Mouse (Mus musculus) heart, embryonic 11.5 days (tissue): Measurements from ENCODE around the gene Ip6k1. TPM values are rescaled to one million over a fixed set of nuclear protein-coding genes. Genes with fewer than 3 reads are reported as not detected.

Source experiments
- ATAC-seq: fragments of 200-750 bp; cut with Nextera tagmentation; replicated peaks from 2 replicates; pipeline ENCODE4 v1.8.0; 2017; ENCODE audit warnings: moderate library complexity; ENCODE audit not compliant: insufficient number of reproducible peaks, low FRiP score, low TSS enrichment
- H3K27ac ChIP-seq: fragments of 300-500 bp; sonication (generic); 2 replicates; pipeline ENCODE4 v1.5.1; 2014; ENCODE audit warnings: mild to moderate bottlenecking, low read depth, low read length
- H3K27me3 ChIP-seq: fragments of 300-500 bp; sonication (generic); 2 replicates; pipeline ENCODE4 v1.6.1; 2014; ENCODE audit warnings: mild to moderate bottlenecking, low read length, mixed read lengths; ENCODE audit not compliant: control insufficient read depth, insufficient read depth
- H3K36me3 ChIP-seq: fragments of 300-500 bp; sonication (generic); 2 replicates; pipeline ENCODE4 v1.6.1; 2014; ENCODE audit warnings: mild to moderate bottlenecking, low read length, moderate library complexity, mixed read lengths; ENCODE audit not compliant: control insufficient read depth, insufficient read depth
- H3K4me1 ChIP-seq: fragments of 300-500 bp; sonication (generic); 2 replicates; pipeline ENCODE4 v1.6.1; 2014; ENCODE audit warnings: low read length; ENCODE audit not compliant: control insufficient read depth, insufficient read depth
- H3K4me2 ChIP-seq: fragments of 300-500 bp; sonication (generic); 2 replicates; pipeline ENCODE4 v1.6.1; 2014; ENCODE audit warnings: mild to moderate bottlenecking, moderate library complexity
- H3K4me3 ChIP-seq: fragments of 300-500 bp; sonication (generic); 2 replicates; pipeline ENCODE4 v1.5.1; 2014; ENCODE audit warnings: low read depth, low read length
- H3K9ac ChIP-seq: fragments of 300-500 bp; sonication (generic); 2 replicates; pipeline ENCODE4 v1.6.1; 2014; ENCODE audit warnings: mild to moderate bottlenecking, low read depth, low read length, moderate library complexity
- H3K9me3 ChIP-seq: fragments of 300-500 bp; sonication (generic); replicated peaks from 2 replicates; pipeline ENCODE4 v1.6.1; 2016; ENCODE audit warnings: low read length; ENCODE audit not compliant: control insufficient read depth
- WGBS: fragments of 180-500 bp; shearing (Covaris S2); extraction: QIAGEN DNeasy Blood & Tissue Kit; methylation state at CpG from one replicate; pipeline ENCODE4 v1.1.7; 2014; ENCODE audit not compliant: insufficient replicate concordance; 5-methylcytosine and 5-hydroxymethylcytosine counted together
- polyA plus RNA-seq: library from polyadenylated mRNA; unstranded; fragments of >200 nt; fragmentation: Nextera tagmentation; extraction: Ambion mirVana; gene quantifications from 2 replicates; pipeline ENCODE4 v1.2.1, GENCODE M21; 2014

Gene Ip6k1
- polyA plus RNA-seq, 1 experiment from 2014 or later = 17.0 TPM

- Histone ChIP-seq H3K9me3 (no peaks in the 10 kb centered on the region), H3K36me3 (peaks cover 22% of the 10 kb centered on the region), H3K4me3 (no peak overlapping the region), H3K9ac (0 out of 2 replicates have a peak overlapping the region, but pooled peaks have one; percentile 28), H3K4me2 (no peak overlapping the region), H3K27ac (peak overlapping the region; percentile 62; the same call in 1 of the 2 replicates), H3K4me1 (peaks cover 8% of the 10 kb centered on the region; the same call in 1 of the 2 replicates), H3K27me3 (no peaks in the 10 kb centered on the region)
- peak; percentile 64 for ATAC-seq
- 19% methylated on average over 5 of the region's 5 CpGs for WGBS
Observed at GRCm38 (mm10) chr9:107963700-107964099, 38.6 kb upstream of the Ip6k1 start.

GRCm38 (mm10) chr9:107964681-107965080, 37.6 kb upstream of the Ip6k1 start:
- ATAC-seq = no peak
- H3K27me3 ChIP-seq = no peaks in the 10 kb centered on the region
- H3K4me3 ChIP-seq = no peak overlapping the region
- peak overlapping the region; percentile 62; the same call in 1 of the 2 replicates for H3K27ac ChIP-seq
- WGBS = 87% methylated on average over 9 of the region's 9 CpGs
- H3K4me2 ChIP-seq = no peak overlapping the region
- no peak overlapping the region for H3K9ac ChIP-seq
- peaks cover 8% of the 10 kb centered on the region; the same call in 1 of the 2 replicates for H3K4me1 ChIP-seq
- peaks cover 19% of the 10 kb centered on the region for H3K36me3 ChIP-seq
- H3K9me3 ChIP-seq = no peaks in the 10 kb centered on the region

- no peak overlapping the region for H3K4me2 ChIP-seq
- no peak overlapping the region for H3K4me3 ChIP-seq
- no peak overlapping the region for H3K9ac ChIP-seq
- peaks cover 13% of the 10 kb centered on the region for H3K36me3 ChIP-seq
- no peak for ATAC-seq
- 84% methylated on average over 10 of the region's 10 CpGs for WGBS
- peaks cover 15% of the 10 kb centered on the region for H3K4me1 ChIP-seq
- H3K9me3 ChIP-seq = no peaks in the 10 kb centered on the region
- H3K27ac ChIP-seq = no peak overlapping the region
- no peaks in the 10 kb centered on the region for H3K27me3 ChIP-seq
Observed at GRCm38 (mm10) chr9:107966676-107967075, 35.6 kb upstream of the Ip6k1 start.

- WGBS = 83% methylated on average over 6 of the region's 6 CpGs
- H3K27me3 ChIP-seq = no peaks in the 10 kb centered on the region
- no peak overlapping the region for H3K4me3 ChIP-seq
- no peak for ATAC-seq
- H3K36me3 ChIP-seq = peaks cover 9% of the 10 kb centered on the region
- no peak overlapping the region for H3K27ac ChIP-seq
- no peak overlapping the region for H3K4me2 ChIP-seq
- no peak overlapping the region for H3K9ac ChIP-seq
- H3K9me3 ChIP-seq = no peaks in the 10 kb centered on the region
- H3K4me1 ChIP-seq = peaks cover 21% of the 10 kb centered on the region
Observed at GRCm38 (mm10) chr9:107967437-107967836, 34.9 kb upstream of the Ip6k1 start.

- Histone ChIP-seq H3K4me1 (peaks cover 23% of the 10 kb centered on the region), H3K4me2 (no peak overlapping the region), H3K27me3 (no peaks in the 10 kb centered on the region), H3K27ac (no peak overlapping the region), H3K4me3 (no peak overlapping the region), H3K36me3 (peaks cover 9% of the 10 kb centered on the region), H3K9ac (no peak overlapping the region), H3K9me3 (no peaks in the 10 kb centered on the region)
- no peak for ATAC-seq
- 86% methylated on average over 7 of the region's 7 CpGs for WGBS
Observed at GRCm38 (mm10) chr9:107968531-107968930, 33.8 kb upstream of the Ip6k1 start.

- no peaks in the 10 kb centered on the region for H3K27me3 ChIP-seq
- no peak overlapping the region for H3K4me3 ChIP-seq
- WGBS = 89% methylated on average over 5 of the region's 5 CpGs
- no peak overlapping the region for H3K4me2 ChIP-seq
- H3K9me3 ChIP-seq = no peaks in the 10 kb centered on the region
- ATAC-seq = no peak
- peak overlapping the region; percentile 97; the same call in 1 of the 2 replicates for H3K27ac ChIP-seq
- no peak overlapping the region for H3K9ac ChIP-seq
- H3K4me1 ChIP-seq = peaks cover 25% of the 10 kb centered on the region
- peaks cover 9% of the 10 kb centered on the region for H3K36me3 ChIP-seq
Observed at GRCm38 (mm10) chr9:107970311-107970710, 32.0 kb upstream of the Ip6k1 start.

- Histone ChIP-seq H3K27me3 (no peaks in the 10 kb centered on the region), H3K4me1 (peaks cover 38% of the 10 kb centered on the region), H3K4me3 (no peak overlapping the region), H3K9ac (no peak overlapping the region), H3K27ac (peak overlapping the region; percentile 97), H3K9me3 (no peaks in the 10 kb centered on the region), H3K36me3 (peaks cover 9% of the 10 kb centered on the region), H3K4me2 (0 out of 2 replicates have a peak overlapping the region, but pooled peaks have one; percentile 3)
- WGBS = 49% methylated on average over 8 of the region's 8 CpGs
- peak; percentile 82 for ATAC-seq
Observed at GRCm38 (mm10) chr9:107971690-107972541, 30.4 kb upstream of the Ip6k1 start.

GRCm38 (mm10) chr9:107974491-107975171, 27.7 kb upstream of the Ip6k1 start:
- Histone ChIP-seq H3K4me3 (no peak overlapping the region), H3K4me2 (peak overlapping the region; percentile 73), H3K9ac (peak overlapping the region; percentile 48), H3K27ac (peak overlapping the region; percentile 97), H3K36me3 (peaks cover 7% of the 10 kb centered on the region), H3K4me1 (peaks cover 47% of the 10 kb centered on the region), H3K27me3 (no peaks in the 10 kb centered on the region), H3K9me3 (no peaks in the 10 kb centered on the region)
- ATAC-seq = no peak; the same call in 1 of the 2 replicates
- 41% methylated on average over 10 of the region's 10 CpGs for WGBS
